Mouse (Mus musculus) small intestine, adult 2 months (tissue): ENCODE measurements around the gene Gm45208.

Experiments used
- CTCF ChIP-seq: fragments of 200-500 bp; IDR thresholded peaks from 2 replicates; pipeline ENCODE4 v1.5.1; 2012; ENCODE audit warnings: low read depth, mild to moderate bottlenecking, control low read depth, inconsistent platforms, low read length, moderate library complexity, mixed read lengths; ENCODE audit not compliant: insufficient replicate concordance, insufficient read length; ENCODE audit errors: extremely low read depth
- POLR2A ChIP-seq: fragments of 200-500 bp; IDR thresholded peaks from 2 replicates; pipeline ENCODE4 v1.6.1; 2012; ENCODE audit warnings: low read depth, mild to moderate bottlenecking, control low read depth, inconsistent platforms, low read length, moderate library complexity

GRCm38 (mm10) chrX:7727176-7727575 is 5.1 kb downstream of the Gm45208 start:
- no peak for TF ChIP-seq POLR2A
- TF ChIP-seq CTCF, result no peak
